In the genomic region with DNA sequence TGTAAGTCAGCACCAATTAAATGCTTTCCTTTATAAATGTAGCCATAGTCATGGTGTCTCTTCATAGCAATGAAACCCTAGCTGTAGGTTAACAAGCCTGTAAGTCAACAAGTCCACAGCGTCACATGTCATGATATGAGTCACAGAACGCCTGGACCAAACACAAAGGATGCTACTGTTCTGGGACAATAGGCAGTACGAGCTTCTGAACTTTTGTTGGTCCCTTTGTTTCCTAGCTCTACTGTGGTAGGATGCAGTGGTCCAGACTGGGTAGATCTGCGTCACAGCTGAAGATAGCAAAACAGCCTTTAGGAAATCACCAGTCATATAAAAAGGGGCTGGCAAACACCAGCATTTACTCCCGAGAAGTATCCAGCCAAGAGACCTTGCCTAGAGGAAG, we compare ENCODE assay signal across 27 mouse cellular contexts.
DNase-seq lines count a peak whose midpoint lies in the region; ATAC-seq and TF ChIP-seq lines count a peak whose summit lies in the region.
"Had no signal": no experiment of that assay in that cellular context is flagged by ENCODE, and none has a peak within 500 bp of the region (broad histone marks: within the 10 kb centered on the region; RNA-seq: fewer than 3 reads in every experiment).

No protein-coding gene starts in this region.

- no peak overlapping the region for H3K4me3 ChIP-seq in cortical plate, adult 2 months (ENCODE audit: insufficient read depth, low read length)
- H3K4me3 ChIP-seq: forebrain, embryonic 10.5 days; forebrain, embryonic 13.5 days; heart, adult 2 months; heart, embryonic 10.5 days; heart, embryonic 13.5 days had no signal

- 0 out of 2 replicates have a peak overlapping the region, but pooled peaks have one; percentile 68 for H3K27ac ChIP-seq in cortical plate, adult 2 months (ENCODE audit: insufficient read depth, low read length)
- H3K27ac ChIP-seq: forebrain, embryonic 10.5 days; forebrain, embryonic 13.5 days; heart, adult 2 months; heart, embryonic 10.5 days; heart, embryonic 13.5 days; hindbrain, embryonic 14.5 days; hindbrain, postnatal 0 days had no signal

- ATAC-seq in activated CD4-positive, CD25-positive, alpha-beta regulatory T cell, adult 4 months = no peak
- ATAC-seq: CD4-positive, CD25-positive, alpha-beta regulatory T cell, adult 4 months; forebrain, embryonic 13.5 days; forebrain, embryonic 16.5 days; hindbrain, postnatal 0 days; inflammation-experienced regulatory T-cells, adult 6 months had no signal

- no peak for TF ChIP-seq POLR2A in cortical plate, adult 2 months (IDR thresholded peaks at IDR 0.05; ENCODE audit: extremely low read depth, insufficient read depth, low read length)

- peak; percentile 34 for DNase-seq in layer of hippocampus, adult 11-12 months (ENCODE audit: low spot score)
- no peak for DNase-seq in layer of hippocampus, postnatal 36 days
- DNase-seq in left cerebral cortex, adult 11 months (ENCODE audit: low spot score) = peak; percentile 28
- no peak for DNase-seq in left cerebral cortex, adult 18-20 months (ENCODE audit: low spot score in 2 of 2)
- no peak for DNase-seq in urinary bladder, postnatal 14 days (ENCODE audit: low spot score)
- DNase-seq: adrenal gland, adult 2 months; adrenal gland, postnatal 14 days; B cell, adult 2 months; cerebellum, adult 11-12 months; cerebellum, adult 8-10 months; cerebellum, postnatal 10 days; cerebellum, postnatal 36 days; gastrocnemius, postnatal 36 days; heart, adult 2 months; heart, postnatal 14 days; heart, postnatal 4 days had no signal

- TF ChIP-seq CTCF in cortical plate, adult 2 months (IDR thresholded peaks at IDR 0.05; ENCODE audit: extremely low read depth, insufficient read depth, low read length) = no peak

- H3K4me1 ChIP-seq in cortical plate, adult 2 months (ENCODE audit: control insufficient read depth, insufficient read depth, low read length) = no peaks in the 10 kb centered on the region
- H3K4me1 ChIP-seq: forebrain, embryonic 10.5 days; forebrain, embryonic 13.5 days; heart, embryonic 10.5 days; heart, embryonic 13.5 days had no signal

Comparison
In these comparisons a context has a peak if more than half of its experiments do, and no peak if none do; other contexts are left out.
1. DNase-seq: peak in layer of hippocampus, adult 11-12 months (single experiment) and left cerebral cortex, adult 11 months (single experiment); none in layer of hippocampus, postnatal 36 days (0 of 2), left cerebral cortex, adult 18-20 months (0 of 2) and urinary bladder, postnatal 14 days (single experiment).